Mouse (Mus musculus) c-Kit-positive CD71-positive TER-119-positive erythroid progenitor cells, embryonic 14.5 days (primary cell): ENCODE data around the gene Mrps2.
"Not testable (repeated sequence)": the region's sequence is repeated elsewhere in the genome, so short reads cannot be mapped to it uniquely, and the experiment has no call there.

Experiments
- DNase-seq: peaks from one replicate; pipeline ENCODE4 v3.0.0-alpha.2; 2013; ENCODE audit warnings: low spot score

Gene Mrps2

GRCm38 (mm10) chr2:28477993-28478392, 10.1 kb downstream of the Mrps2 start:
- DNase-seq, result not testable (repeated sequence)

GRCm38 (mm10) chr2:28479208-28480204, 11.6 kb downstream of the Mrps2 start:
- no peak for DNase-seq

DNA sequence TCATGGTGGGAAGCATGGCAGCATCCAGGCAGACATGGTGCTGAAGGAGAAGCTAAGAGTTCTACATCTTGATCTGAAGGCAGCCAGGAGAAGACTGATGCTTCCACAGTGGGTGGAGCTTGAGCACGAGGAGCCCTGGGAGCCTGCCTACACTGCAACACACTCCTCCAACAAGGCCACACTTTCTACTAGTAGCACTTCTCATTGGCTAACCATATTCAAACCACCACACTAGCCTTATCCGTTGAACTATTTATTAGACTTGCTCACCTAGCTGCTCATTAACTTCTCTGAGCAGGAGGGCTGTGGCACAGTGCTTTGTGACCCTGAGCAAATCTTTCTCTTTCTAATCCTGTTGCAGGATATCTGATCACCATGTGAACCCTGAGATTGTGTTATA, 16.0 kb downstream of the Mrps2 start:
- no peak for DNase-seq

- no peak for DNase-seq
These were observed 26.7 kb downstream of the Mrps2 start for GRCm38 (mm10) chr2:28494521-28494920.

GRCm38 (mm10) chr2:28495207-28495756, 27.4 kb downstream of the Mrps2 start:
- DNase-seq, result no peak

GRCm38 (mm10) chr2:28495801-28496595, 28.1 kb downstream of the Mrps2 start:
- DNase-seq, result no peak

DNA sequence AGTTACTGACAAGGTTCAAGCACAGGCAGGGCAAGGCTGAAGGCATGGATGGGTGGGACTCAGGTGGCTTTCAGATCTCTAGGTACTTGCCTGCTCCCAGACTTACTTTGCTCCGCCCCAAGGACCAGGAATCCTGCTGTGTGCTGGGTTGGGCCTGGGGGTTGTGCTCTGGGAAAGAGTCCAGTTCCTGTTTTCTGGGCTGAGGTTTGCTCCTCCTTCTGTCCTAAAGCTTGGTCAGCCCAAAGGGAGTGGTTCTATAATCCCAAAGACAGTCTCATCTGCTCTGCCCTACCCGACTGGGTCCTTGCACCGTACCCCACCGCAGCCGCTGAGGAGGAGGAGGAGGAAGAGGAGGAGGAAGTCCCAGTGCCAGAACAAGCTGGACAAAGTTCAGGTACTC, 28.8 kb downstream of the Mrps2 start, which contains the start of gene Gbgt1:
Gbgt1 (plus strand) TSS at position 221 of the 400 bp plus-strand sequence.
- DNase-seq, result no peak

GRCm38 (mm10) chr2:28497561-28497960, 29.7 kb downstream of the Mrps2 start:
- no peak for DNase-seq

DNA sequence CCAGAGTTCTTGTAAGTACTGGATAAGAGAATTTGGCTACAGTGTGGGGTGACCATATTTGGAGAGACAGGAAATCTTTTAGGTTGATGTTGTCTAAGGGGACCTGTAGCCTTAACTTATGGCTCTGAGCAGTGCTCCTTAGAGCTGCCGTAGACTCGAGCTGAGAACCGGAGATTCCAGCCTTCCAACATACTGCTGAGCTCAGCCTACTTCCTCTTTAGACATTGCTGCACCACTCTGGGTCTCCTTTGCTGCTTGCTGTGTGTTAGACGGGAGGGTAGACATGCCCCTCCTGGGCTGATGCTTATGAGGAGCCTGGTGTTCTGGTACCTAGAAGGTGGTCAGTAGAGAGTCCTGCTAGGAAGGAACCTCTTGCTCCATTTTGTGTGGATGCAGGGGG, 30.6 kb downstream of the Mrps2 start:
- no peak for DNase-seq

DNA sequence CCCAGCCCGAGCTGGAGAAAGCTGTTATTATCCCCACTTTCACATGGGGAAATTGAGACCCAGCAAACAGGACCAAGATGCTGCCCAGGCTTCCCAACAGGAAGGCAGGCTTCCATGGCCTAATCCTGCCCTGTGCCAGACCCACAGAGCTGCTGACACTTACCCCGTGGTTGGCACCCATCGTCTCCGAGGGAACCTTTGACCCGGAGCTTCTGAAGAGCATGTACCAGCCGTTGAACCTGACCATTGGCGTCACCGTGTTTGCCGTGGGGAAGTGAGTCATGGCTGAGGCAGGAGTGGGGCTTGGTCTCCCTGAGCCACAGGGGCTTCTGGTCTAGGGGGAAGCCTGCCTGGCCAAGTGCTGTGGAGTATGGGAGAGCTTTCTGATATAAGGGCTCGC, 35.1 kb downstream of the Mrps2 start:
- DNase-seq, result no peak

DNA sequence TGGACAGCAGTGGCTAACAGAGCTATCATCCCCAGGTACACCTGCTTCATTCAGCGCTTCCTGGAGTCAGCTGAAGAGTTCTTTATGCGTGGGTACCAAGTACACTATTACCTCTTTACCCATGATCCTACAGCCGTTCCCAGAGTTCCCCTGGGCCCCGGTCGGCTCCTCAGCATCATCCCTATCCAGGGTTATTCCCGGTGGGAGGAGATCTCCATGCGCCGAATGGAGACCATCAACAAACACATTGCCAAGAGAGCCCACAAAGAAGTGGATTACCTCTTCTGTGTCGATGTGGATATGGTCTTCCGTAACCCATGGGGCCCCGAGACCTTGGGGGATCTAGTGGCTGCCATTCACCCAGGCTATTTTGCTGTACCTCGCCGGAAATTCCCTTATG, 36.8 kb downstream of the Mrps2 start:
- DNase-seq, result no peak

- no peak for DNase-seq
These were observed 37.9 kb downstream of the Mrps2 start, which contains the start of gene Gm10134 for GRCm38 (mm10) chr2:28505795-28506194. TSS of gene Gm10134 (plus strand) at chr2:28506095.

DNA sequence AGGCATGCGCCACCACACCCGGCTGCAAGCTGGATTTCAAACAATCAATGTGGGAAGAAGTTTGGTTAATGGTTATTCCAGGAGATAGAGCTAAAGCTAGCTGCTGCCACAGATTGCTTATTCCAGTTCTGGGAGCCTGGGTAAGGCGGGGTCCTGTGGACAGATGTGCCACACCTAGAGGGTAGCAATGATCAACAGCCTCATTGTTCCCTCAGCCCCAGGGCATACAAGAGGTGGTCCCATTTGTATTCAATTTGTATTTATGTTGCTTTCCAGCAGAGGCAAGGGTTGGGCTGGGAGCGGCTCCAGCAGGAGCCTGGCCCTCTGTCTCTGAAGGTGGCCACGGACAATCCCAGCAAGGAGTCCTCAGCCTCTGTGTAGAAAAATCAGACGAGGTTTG, 38.4 kb downstream of the Mrps2 start:
- no peak for DNase-seq

DNA sequence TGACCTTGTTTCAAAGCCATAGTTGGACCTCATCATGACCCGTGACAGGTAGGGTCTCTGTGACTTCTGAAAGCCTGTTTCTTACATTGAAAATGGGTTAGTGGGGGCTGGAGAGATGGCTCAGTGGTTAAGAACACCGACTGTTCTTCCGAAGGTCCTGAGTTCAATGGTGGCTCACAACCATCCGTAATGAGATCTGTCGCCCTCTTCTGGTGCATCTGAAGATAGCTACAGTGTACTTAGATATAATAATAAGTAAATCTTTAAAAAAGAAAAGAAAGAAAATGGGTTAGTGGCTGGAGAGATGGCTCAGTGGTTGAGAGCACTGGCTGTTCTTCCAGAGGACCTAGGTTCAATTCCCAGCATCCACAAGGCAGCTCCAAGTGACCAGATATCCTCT, 43.7 kb downstream of the Mrps2 start:
- DNase-seq, result not testable (repeated sequence)

DNA sequence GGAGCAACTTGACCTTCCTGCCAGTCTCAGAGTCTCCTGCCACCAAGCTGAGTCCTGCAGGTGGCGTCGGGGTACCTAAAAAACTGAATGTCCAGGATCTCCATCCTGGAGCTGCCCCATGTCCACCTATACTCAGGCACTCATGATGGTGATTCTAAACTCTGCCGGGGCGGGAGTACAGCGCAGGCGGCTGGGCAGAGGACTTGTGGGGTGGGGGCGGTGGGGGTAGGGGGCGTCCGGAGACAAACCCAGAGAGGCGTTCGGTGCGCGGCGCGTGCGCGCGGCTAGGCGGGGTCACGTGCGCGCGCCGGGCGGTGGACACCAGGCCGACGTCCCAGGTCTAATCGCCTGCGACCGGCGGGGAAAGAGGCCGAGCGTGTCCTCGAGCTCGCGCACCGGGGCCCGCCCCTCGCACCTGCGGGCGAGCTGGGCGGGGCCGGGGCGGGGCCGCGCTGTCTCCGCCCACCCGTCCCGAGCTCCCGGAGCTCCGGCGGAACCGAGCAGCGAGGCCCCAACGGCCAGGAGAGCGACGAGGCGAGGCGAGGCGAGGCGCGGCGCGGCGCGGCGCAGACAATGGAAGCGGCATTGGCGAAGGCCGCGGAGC, 45.0 kb downstream of the Mrps2 start, which contains the start of gene Ralgds:
Ralgds (plus strand) TSS at position 328 of the 604 bp plus-strand sequence.
- DNase-seq, result no peak

DNA sequence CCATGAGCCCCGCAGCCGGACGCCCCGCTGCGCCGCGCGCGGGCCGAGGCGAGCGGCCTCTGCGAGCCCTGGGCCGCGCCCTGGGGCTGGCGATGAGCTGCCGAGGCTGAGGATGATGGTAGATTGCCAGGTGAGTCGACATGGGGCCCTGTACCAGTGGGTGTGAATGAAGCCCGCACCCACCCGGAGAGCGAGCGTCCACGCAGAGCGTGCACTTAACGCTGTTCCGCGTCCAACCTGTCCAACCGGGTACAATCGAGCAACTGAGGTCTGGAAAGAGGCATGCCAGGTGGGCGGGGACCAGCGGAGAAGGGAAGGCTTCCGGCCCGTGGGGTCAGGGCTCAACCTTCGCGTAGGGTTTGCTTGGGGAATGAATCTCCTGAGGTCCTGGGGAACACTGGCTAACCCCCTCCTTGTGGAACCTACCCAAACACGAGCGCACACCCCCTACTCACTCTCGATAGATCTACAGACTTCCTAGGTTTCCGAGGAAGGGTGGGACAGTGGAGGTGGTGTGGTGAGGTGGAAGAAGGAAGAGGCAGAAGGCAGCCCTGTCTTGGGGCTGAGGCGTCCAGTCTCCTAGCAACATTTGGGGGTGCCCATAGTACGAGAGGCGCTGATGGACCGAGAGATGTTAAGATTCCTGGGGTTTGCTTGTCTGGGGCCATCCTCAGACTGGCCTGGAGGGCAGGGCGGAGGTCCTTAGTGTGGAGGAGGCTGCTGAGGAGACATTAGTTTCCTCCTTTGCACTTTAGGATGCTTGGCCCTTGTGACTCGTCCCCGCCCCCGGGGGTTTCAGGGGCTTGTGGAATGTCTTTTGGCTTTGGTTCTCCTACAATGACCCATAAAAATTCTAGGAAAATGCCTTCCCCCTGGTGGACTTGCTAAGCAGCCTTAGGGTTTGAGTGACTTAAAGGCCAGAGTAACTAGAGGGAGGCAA, 45.8 kb downstream of the Mrps2 start:
- no peak for DNase-seq

GRCm38 (mm10) chr2:28514489-28514888, 46.6 kb downstream of the Mrps2 start:
- peak; percentile 57 for DNase-seq

- DNase-seq, result peak; percentile 74
These were observed 49.5 kb downstream of the Mrps2 start for GRCm38 (mm10) chr2:28517206-28517909.

GRCm38 (mm10) chr2:28518231-28518630, 50.4 kb downstream of the Mrps2 start:
- no peak for DNase-seq

DNA sequence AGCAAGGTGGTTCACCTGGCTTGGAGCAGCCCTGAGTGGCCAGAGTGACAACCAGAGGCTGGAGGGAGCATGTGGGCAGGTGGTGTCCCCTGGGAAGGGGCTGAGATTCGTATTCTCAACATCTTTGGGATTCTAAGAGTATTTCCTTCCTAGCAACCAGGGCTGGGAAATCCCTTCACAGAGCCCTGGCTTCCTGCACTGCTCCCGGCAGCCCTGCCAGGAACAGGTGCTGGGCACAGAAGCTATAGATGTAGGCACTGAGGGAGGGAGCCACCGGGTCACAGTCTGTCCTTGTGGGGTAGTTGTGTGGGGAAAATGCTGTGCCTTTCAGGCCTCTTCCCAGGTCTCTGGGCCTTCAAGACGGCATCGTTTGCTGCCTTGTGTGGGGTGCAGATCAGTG, 52.7 kb downstream of the Mrps2 start:
- no peak for DNase-seq
